Mouse (Mus musculus): ENCODE data around the gene Flvcr1.
"Not testable (repeated sequence)": the region's sequence is repeated elsewhere in the genome, so short reads cannot be mapped to it uniquely, and the experiment has no call there.

Flvcr1 gene

GRCm38 (mm10) chr1:191041352-191041751 is 15.4 kb upstream of the Flvcr1 start:
- in situ Hi-C loops (cut with MseI, MboI) = no loop called here

- in situ Hi-C loops (cut with MseI, MboI) = no loop called here
These were observed 12.0 kb upstream of the Flvcr1 start for GRCm38 (mm10) chr1:191037999-191038398.

GRCm38 (mm10) chr1:191036554-191037334 is 10.8 kb upstream of the Flvcr1 start, which contains the start of gene Spata45:
TSS of gene Spata45 (plus strand) at chr1:191036639.
- in situ Hi-C loops (cut with MseI, MboI) = no loop called here

- in situ Hi-C loops (cut with MseI, MboI) = no loop called here
These were observed 9.7 kb upstream of the Flvcr1 start for GRCm38 (mm10) chr1:191035649-191036048.

- in situ Hi-C loops (cut with MseI, MboI) = not testable (repeated sequence)
These were observed 5.0 kb upstream of the Flvcr1 start for GRCm38 (mm10) chr1:191030922-191031425.

GRCm38 (mm10) chr1:191030182-191030581 is 4.2 kb upstream of the Flvcr1 start:
- in situ Hi-C loops (cut with MseI, MboI) = no loop called here

- in situ Hi-C loops (cut with MseI, MboI) = no loop called here
These were observed 644 bp downstream of the Flvcr1 start for GRCm38 (mm10) chr1:191025016-191026012.

- in situ Hi-C loops (cut with MseI, MboI) = not testable (repeated sequence)
These were observed 2.2 kb downstream of the Flvcr1 start for GRCm38 (mm10) chr1:191023806-191024205.

GRCm38 (mm10) chr1:191023140-191023539 is 2.8 kb downstream of the Flvcr1 start:
- in situ Hi-C loops (cut with MseI, MboI) = no loop called here

GRCm38 (mm10) chr1:191021016-191021415 is 4.9 kb downstream of the Flvcr1 start:
- in situ Hi-C loops (cut with MseI, MboI) = no loop called here

- in situ Hi-C loops (cut with MseI, MboI) = no loop called here
These were observed 5.6 kb downstream of the Flvcr1 start for GRCm38 (mm10) chr1:191020217-191020924.

GRCm38 (mm10) chr1:191019803-191020202 is 6.2 kb downstream of the Flvcr1 start:
- in situ Hi-C loops (cut with MseI, MboI) = no loop called here

GRCm38 (mm10) chr1:191014271-191014670 is 11.7 kb downstream of the Flvcr1 start:
- in situ Hi-C loops (cut with MseI, MboI) = no loop called here

GRCm38 (mm10) chr1:191008707-191009106 is 17.3 kb downstream of the Flvcr1 start:
- in situ Hi-C loops (cut with MseI, MboI) = loop anchor here in 1 of 2 experiments (5.0 kb wide), 1 partner anchor 49 kb away; no protein-coding TSS in a partner anchor

- in situ Hi-C loops (cut with MseI, MboI) = no loop called here
These were observed 23.8 kb downstream of the Flvcr1 start for GRCm38 (mm10) chr1:191002201-191002600.

- in situ Hi-C loops (cut with MseI, MboI) = no loop called here
These were observed 25.3 kb downstream of the Flvcr1 start for GRCm38 (mm10) chr1:191000686-191001085.

- in situ Hi-C loops (cut with MseI, MboI) = loop anchor here in 1 of 2 experiments (10.0 kb wide), 1 partner anchor 53 kb away; no protein-coding TSS in a partner anchor
These were observed 27.9 kb downstream of the Flvcr1 start for GRCm38 (mm10) chr1:190998027-190998426.

GRCm38 (mm10) chr1:190996346-190996877 is 29.5 kb downstream of the Flvcr1 start:
- in situ Hi-C loops (cut with MseI, MboI) = loop anchor here in 1 of 2 experiments (10.0 kb wide), 1 partner anchor 52 kb away; no protein-coding TSS in a partner anchor

- in situ Hi-C loops (cut with MseI, MboI) = loop anchor here in 1 of 2 experiments (10.0 kb wide), 1 partner anchor 51 kb away; no protein-coding TSS in a partner anchor
These were observed 30.4 kb downstream of the Flvcr1 start for GRCm38 (mm10) chr1:190995548-190995947.

GRCm38 (mm10) chr1:190989437-190990082 is 36.4 kb downstream of the Flvcr1 start:
- in situ Hi-C loops (cut with MseI, MboI) = loop anchor here in 1 of 2 experiments (10.0 kb wide), 1 partner anchor 45 kb away; no protein-coding TSS in a partner anchor

All from mouse trophoblast stem cell (cell line).